Mouse (Mus musculus) lung, postnatal 0 days (tissue): Measurements from ENCODE around the gene Lclat1.

Source experiments
- CTCF ChIP-seq: IDR thresholded peaks from 2 replicates; pipeline ENCODE4 v1.5.1; 2016; ENCODE audit warnings: antibody characterized with exemption, mild to moderate bottlenecking
- EP300 ChIP-seq: IDR thresholded peaks from 2 replicates; pipeline ENCODE4 v1.6.1; 2016; ENCODE audit warnings: antibody characterized with exemption, mild to moderate bottlenecking, control low read depth

GRCm38 (mm10) chr17:73197724-73198123 is 89.9 kb downstream of the Lclat1 start:
- no peak for TF ChIP-seq CTCF
- no peak for TF ChIP-seq EP300
